Mouse (Mus musculus) limb, embryonic 12.5 days (tissue): ENCODE data around the gene Pkd2l1. TPM values are rescaled to one million over a fixed set of nuclear protein-coding genes. Genes with fewer than 3 reads are reported as not detected.

Experiments
- ATAC-seq: fragments of 200-750 bp; cut with Nextera tagmentation; 2 replicates; pipeline ENCODE4 v1.8.0; 2017; ENCODE audit warnings: low read depth, moderate TSS enrichment; ENCODE audit not compliant: insufficient number of reproducible peaks, insufficient read depth, low FRiP score, low TSS enrichment
- H3K27ac ChIP-seq: fragments of 300-500 bp; sonication (generic); 2 replicates; pipeline ENCODE4 v1.5.1; 2016; ENCODE audit warnings: mild to moderate bottlenecking, moderate library complexity
- H3K27me3 ChIP-seq: fragments of 300-500 bp; sonication (generic); 2 replicates; pipeline ENCODE4 v1.6.1; 2016; ENCODE audit warnings: mild to moderate bottlenecking, moderate library complexity
- H3K36me3 ChIP-seq: fragments of 300-500 bp; sonication (generic); 2 replicates; pipeline ENCODE4 v1.6.1; 2016; ENCODE audit warnings: mild to moderate bottlenecking, moderate library complexity
- H3K4me1 ChIP-seq: fragments of 300-500 bp; sonication (generic); replicated peaks from 2 replicates; pipeline ENCODE4 v1.6.1; 2016
- H3K4me2 ChIP-seq: fragments of 300-500 bp; sonication (generic); 2 replicates; pipeline ENCODE4 v1.6.1; 2016; ENCODE audit warnings: mild to moderate bottlenecking, moderate library complexity
- H3K4me3 ChIP-seq: fragments of 300-500 bp; sonication (generic); replicated peaks from 2 replicates; pipeline ENCODE4 v1.5.1; 2016; ENCODE audit warnings: mild to moderate bottlenecking
- H3K9ac ChIP-seq: fragments of 300-500 bp; sonication (generic); replicated peaks from 2 replicates; pipeline ENCODE4 v1.6.1; 2016; ENCODE audit warnings: mild to moderate bottlenecking, moderate library complexity
- H3K9me3 ChIP-seq: fragments of 300-500 bp; sonication (generic); 2 replicates; pipeline ENCODE4 v1.6.1; 2016; ENCODE audit warnings: mild to moderate bottlenecking, moderate library complexity
- WGBS: fragments of 180-500 bp; shearing (Covaris S2); methylation state at CpG from one replicate; pipeline ENCODE4 v1.1.7; 2016; 5-methylcytosine and 5-hydroxymethylcytosine counted together
- polyA plus RNA-seq: library from polyadenylated mRNA; unstranded; fragments of >200 nt; fragmentation: Nextera tagmentation; extraction: Ambion mirVana; gene quantifications from 2 replicates; pipeline ENCODE4 v1.2.1, GENCODE M21; 2016

Gene Pkd2l1
- 0.08 TPM in 1 of 2 replicates, not detected in the other for polyA plus RNA-seq

- no peak within 1 kb of the TSS for H3K27ac ChIP-seq
- no peak for ATAC-seq
- no peaks in the 10 kb centered on the region for H3K27me3 ChIP-seq
- no peaks in the 10 kb centered on the region for H3K36me3 ChIP-seq
- no peak within 1 kb of the TSS for H3K4me3 ChIP-seq
- no peak within 1 kb of the TSS for H3K9ac ChIP-seq
- WGBS = 54% methylated on average over 3 of the region's 3 CpGs
- H3K4me1 ChIP-seq = no peaks in the 10 kb centered on the region
- no peak within 1 kb of the TSS for H3K4me2 ChIP-seq
- no peaks in the 10 kb centered on the region for H3K9me3 ChIP-seq
Observed at GRCm38 (mm10) chr19:44192342-44192741, at the start of gene Pkd2l1. TSS of gene Pkd2l1 (minus strand) at chr19:44192442.

GRCm38 (mm10) chr19:44238906-44239305 lies 46.7 kb upstream of the Pkd2l1 start:
- no peak overlapping the region for H3K27ac ChIP-seq
- ATAC-seq = no peak
- H3K4me1 ChIP-seq = no peaks in the 10 kb centered on the region
- H3K27me3 ChIP-seq = no peaks in the 10 kb centered on the region
- no peak overlapping the region for H3K4me2 ChIP-seq
- H3K9ac ChIP-seq = no peak overlapping the region
- no peaks in the 10 kb centered on the region for H3K9me3 ChIP-seq
- H3K36me3 ChIP-seq = no peaks in the 10 kb centered on the region
- no peak overlapping the region for H3K4me3 ChIP-seq
- 81% methylated on average over 2 of the region's 2 CpGs for WGBS

- H3K36me3 ChIP-seq = no peaks in the 10 kb centered on the region
- H3K4me2 ChIP-seq = peak overlapping the region; percentile 50
- H3K27ac ChIP-seq = no peak overlapping the region
- no peaks in the 10 kb centered on the region for H3K4me1 ChIP-seq
- H3K9ac ChIP-seq = no peak overlapping the region
- H3K9me3 ChIP-seq = no peaks in the 10 kb centered on the region
- WGBS = 16% methylated on average over 19 of the region's 19 CpGs
- ATAC-seq = no peak
- peak overlapping the region; percentile 23 for H3K4me3 ChIP-seq
- H3K27me3 ChIP-seq = no peaks in the 10 kb centered on the region
Observed at GRCm38 (mm10) chr19:44237471-44238006, 45.3 kb upstream of the Pkd2l1 start.

- H3K4me3 ChIP-seq = no peak overlapping the region
- 91% methylated on average over 4 of the region's 4 CpGs for WGBS
Observed at GRCm38 (mm10) chr19:44231608-44232151, 39.4 kb upstream of the Pkd2l1 start.

GRCm38 (mm10) chr19:44230212-44230611 lies 38.0 kb upstream of the Pkd2l1 start:
- ATAC-seq = no peak
- Histone ChIP-seq H3K27ac (no peak overlapping the region), H3K4me3 (no peak overlapping the region), H3K9ac (no peak overlapping the region), H3K4me2 (no peak overlapping the region), H3K27me3 (no peaks in the 10 kb centered on the region), H3K4me1 (no peaks in the 10 kb centered on the region), H3K9me3 (no peaks in the 10 kb centered on the region), H3K36me3 (no peaks in the 10 kb centered on the region)
- 82% methylated on average over 3 of the region's 3 CpGs for WGBS

More at GRCm38 (mm10) chr19:44231608-44232151, 39.4 kb upstream of the Pkd2l1 start:
- no peak for ATAC-seq
- H3K27me3 ChIP-seq = no peaks in the 10 kb centered on the region
- H3K4me1 ChIP-seq = no peaks in the 10 kb centered on the region
- no peaks in the 10 kb centered on the region for H3K9me3 ChIP-seq
- H3K9ac ChIP-seq = no peak overlapping the region
- H3K36me3 ChIP-seq = no peaks in the 10 kb centered on the region
- H3K27ac ChIP-seq = no peak overlapping the region
- H3K4me2 ChIP-seq = no peak overlapping the region

GRCm38 (mm10) chr19:44229776-44230175 lies 37.5 kb upstream of the Pkd2l1 start:
- H3K9me3 ChIP-seq = no peaks in the 10 kb centered on the region
- H3K36me3 ChIP-seq = no peaks in the 10 kb centered on the region
- H3K4me1 ChIP-seq = no peaks in the 10 kb centered on the region
- H3K27me3 ChIP-seq = no peaks in the 10 kb centered on the region
- ATAC-seq = no peak
- H3K27ac ChIP-seq = no peak overlapping the region
- no peak overlapping the region for H3K4me2 ChIP-seq
- 66% methylated on average over 2 of the region's 2 CpGs for WGBS
- no peak overlapping the region for H3K4me3 ChIP-seq
- H3K9ac ChIP-seq = no peak overlapping the region

GRCm38 (mm10) chr19:44225728-44226127 lies 33.5 kb upstream of the Pkd2l1 start:
- Histone ChIP-seq H3K9me3 (no peaks in the 10 kb centered on the region), H3K27me3 (no peaks in the 10 kb centered on the region), H3K9ac (no peak overlapping the region), H3K4me1 (no peaks in the 10 kb centered on the region), H3K36me3 (no peaks in the 10 kb centered on the region), H3K4me3 (no peak overlapping the region), H3K27ac (no peak overlapping the region), H3K4me2 (no peak overlapping the region)
- WGBS = 93% methylated on average over 5 of the region's 5 CpGs
- ATAC-seq = no peak

- Histone ChIP-seq H3K27me3 (0 out of 2 replicates have a peak, but pooled peaks cover 3% of the 10 kb centered on the region), H3K36me3 (no peaks in the 10 kb centered on the region), H3K4me2 (no peak overlapping the region), H3K9me3 (no peaks in the 10 kb centered on the region), H3K4me1 (no peaks in the 10 kb centered on the region), H3K27ac (no peak overlapping the region), H3K9ac (no peak overlapping the region), H3K4me3 (no peak overlapping the region)
- ATAC-seq = no peak
- WGBS = 62% methylated on average over 3 of the region's 3 CpGs
Observed at GRCm38 (mm10) chr19:44217958-44218525, 25.8 kb upstream of the Pkd2l1 start.

GRCm38 (mm10) chr19:44215255-44215654 lies 23.0 kb upstream of the Pkd2l1 start:
- H3K9ac ChIP-seq = no peak overlapping the region
- ATAC-seq = no peak
- WGBS = 71% methylated on average over 12 of the region's 12 CpGs
- H3K4me3 ChIP-seq = no peak overlapping the region
- no peaks in the 10 kb centered on the region for H3K36me3 ChIP-seq
- no peaks in the 10 kb centered on the region for H3K9me3 ChIP-seq
- H3K4me1 ChIP-seq = no peaks in the 10 kb centered on the region
- 0 out of 2 replicates have a peak, but pooled peaks cover 3% of the 10 kb centered on the region for H3K27me3 ChIP-seq
- H3K27ac ChIP-seq = no peak overlapping the region
- no peak overlapping the region for H3K4me2 ChIP-seq

GRCm38 (mm10) chr19:44207079-44207478 lies 14.8 kb upstream of the Pkd2l1 start:
- Histone ChIP-seq H3K4me3 (no peak overlapping the region), H3K4me1 (no peaks in the 10 kb centered on the region), H3K27me3 (no peaks in the 10 kb centered on the region), H3K9me3 (no peaks in the 10 kb centered on the region), H3K4me2 (no peak overlapping the region), H3K36me3 (no peaks in the 10 kb centered on the region), H3K9ac (no peak overlapping the region), H3K27ac (no peak overlapping the region)
- ATAC-seq = no peak
- WGBS = 68% methylated on average over 2 of the region's 2 CpGs

- no peak within 1 kb of the TSS for H3K9ac ChIP-seq
- 94% methylated on average over 9 of the region's 9 CpGs for WGBS
- H3K4me3 ChIP-seq = no peak within 1 kb of the TSS
- H3K9me3 ChIP-seq = no peaks in the 10 kb centered on the region
- no peak within 1 kb of the TSS for H3K27ac ChIP-seq
- H3K4me2 ChIP-seq = no peak within 1 kb of the TSS
- no peak for ATAC-seq
- no peaks in the 10 kb centered on the region for H3K36me3 ChIP-seq
- no peaks in the 10 kb centered on the region for H3K4me1 ChIP-seq
- H3K27me3 ChIP-seq = no peaks in the 10 kb centered on the region
Observed at GRCm38 (mm10) chr19:44203015-44203564, 10.8 kb upstream of the Pkd2l1 start, which contains the start of gene Scd3. TSS of gene Scd3 (plus strand) at chr19:44203269.
